Mouse (Mus musculus) c-Kit-positive CD71-positive TER-119-negative erythroid progenitor cells, embryonic 14.5 days (primary cell): ENCODE data around the gene Il1r2.

Experiments
- DNase-seq: peaks from one replicate; pipeline ENCODE4 v3.0.0-alpha.2; 2013; ENCODE audit warnings: low read depth

The Il1r2 gene

DNA sequence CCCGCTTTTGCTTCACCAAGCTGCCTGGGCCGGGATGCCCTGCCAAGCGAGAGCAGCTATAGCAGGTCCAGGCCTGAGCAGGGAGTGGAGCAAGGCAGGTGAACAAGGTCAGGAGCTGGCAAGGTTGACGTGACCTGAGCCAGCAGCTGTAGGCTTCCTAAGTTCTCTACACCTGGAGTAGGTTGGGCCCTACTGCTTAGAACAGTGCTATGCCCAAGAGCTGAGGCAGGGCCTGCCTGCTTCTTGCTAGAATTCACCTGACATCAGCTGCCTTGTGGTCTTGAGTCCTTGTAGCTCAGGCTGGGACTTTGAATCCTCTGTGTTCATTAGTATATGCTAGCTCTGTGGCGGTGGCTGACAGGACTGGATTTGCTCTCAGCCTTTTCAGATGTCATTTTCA lies at the start of gene Il1r2:
Il1r2 (plus strand) TSS at position 301 of the 400 bp plus-strand sequence.
- no peak for DNase-seq

DNA sequence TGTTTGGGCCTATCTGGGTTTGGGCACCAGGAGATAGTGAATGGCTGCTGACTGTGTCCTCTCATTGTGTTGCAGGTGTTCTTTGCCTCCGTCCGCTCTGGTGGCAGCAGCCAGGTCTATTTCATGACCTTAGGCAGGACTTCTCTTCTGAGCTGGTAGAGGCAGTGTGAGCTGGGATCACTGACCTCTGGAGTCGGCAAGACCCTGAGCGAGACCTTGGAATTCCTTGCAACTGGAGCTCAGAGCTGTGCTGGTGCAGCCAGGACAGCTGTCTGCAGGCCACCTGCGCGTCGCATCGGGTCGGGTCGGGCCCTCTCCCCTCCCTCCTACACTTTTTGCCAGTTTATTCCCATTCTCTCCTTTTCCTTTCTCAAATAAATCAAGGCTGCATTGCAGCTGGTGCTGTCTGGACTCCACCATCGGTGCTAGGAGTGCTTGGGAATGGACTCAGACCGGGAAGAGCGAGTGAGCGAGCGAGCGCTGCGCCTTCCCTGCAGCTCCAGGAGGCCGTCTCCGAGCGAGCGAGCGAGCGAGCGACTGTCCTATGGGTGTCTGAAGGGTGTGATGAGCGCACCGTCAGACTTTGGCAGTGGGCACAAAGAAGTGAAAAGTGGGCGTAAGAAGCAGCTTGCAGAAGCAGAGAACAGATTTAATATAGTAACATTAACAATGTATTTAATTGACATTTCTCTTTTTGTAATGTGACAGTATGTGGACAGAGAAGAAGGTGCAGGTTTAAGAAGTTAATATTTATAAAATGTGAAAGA lies 49.1 kb upstream of the Il1r2 start:
- no peak for DNase-seq

DNA sequence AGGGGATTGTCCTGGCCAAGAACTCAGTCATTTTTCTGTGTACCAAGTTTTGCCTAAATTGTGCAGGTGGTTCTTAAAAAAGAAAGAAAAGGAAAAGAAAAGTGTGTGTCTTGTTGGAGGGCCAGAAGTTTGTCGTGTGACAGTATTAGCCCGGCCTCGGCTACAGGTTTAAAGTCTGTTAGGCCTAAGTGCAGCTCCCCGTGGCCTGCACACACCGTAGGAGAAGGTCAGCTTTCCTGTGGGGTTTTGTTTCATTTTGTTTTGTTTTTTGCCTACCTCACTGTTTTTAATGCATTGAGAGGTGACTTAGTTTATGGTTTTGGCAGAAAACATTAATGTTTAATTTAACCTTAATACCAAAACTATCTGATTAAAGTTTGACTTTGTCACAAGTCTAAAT lies 48.5 kb upstream of the Il1r2 start:
- no peak for DNase-seq

DNA sequence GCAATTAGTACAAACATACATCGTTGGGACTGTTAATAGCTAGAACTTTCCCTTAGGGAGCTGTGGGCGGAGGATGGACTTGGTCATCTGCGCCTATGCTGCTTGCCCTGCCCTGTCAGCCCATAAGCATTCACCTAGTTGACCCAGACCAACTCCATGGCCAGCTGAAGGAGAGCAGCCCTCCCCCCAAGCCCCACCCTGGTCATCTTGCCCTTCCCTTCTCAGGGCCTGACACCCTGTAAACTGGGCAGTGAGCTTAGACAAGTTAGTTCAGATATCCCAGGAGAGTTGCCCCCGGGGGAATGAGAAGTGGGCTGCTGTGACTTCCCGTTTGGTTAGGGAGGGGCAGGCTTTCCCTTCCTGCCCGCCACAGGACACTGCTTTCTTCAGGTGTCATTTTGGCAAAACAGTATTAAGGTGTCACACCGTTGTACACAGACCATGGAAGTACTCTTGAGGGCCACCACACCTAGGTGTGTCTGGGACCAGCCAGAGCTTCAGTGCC lies 46.7 kb upstream of the Il1r2 start:
- no peak for DNase-seq

DNA sequence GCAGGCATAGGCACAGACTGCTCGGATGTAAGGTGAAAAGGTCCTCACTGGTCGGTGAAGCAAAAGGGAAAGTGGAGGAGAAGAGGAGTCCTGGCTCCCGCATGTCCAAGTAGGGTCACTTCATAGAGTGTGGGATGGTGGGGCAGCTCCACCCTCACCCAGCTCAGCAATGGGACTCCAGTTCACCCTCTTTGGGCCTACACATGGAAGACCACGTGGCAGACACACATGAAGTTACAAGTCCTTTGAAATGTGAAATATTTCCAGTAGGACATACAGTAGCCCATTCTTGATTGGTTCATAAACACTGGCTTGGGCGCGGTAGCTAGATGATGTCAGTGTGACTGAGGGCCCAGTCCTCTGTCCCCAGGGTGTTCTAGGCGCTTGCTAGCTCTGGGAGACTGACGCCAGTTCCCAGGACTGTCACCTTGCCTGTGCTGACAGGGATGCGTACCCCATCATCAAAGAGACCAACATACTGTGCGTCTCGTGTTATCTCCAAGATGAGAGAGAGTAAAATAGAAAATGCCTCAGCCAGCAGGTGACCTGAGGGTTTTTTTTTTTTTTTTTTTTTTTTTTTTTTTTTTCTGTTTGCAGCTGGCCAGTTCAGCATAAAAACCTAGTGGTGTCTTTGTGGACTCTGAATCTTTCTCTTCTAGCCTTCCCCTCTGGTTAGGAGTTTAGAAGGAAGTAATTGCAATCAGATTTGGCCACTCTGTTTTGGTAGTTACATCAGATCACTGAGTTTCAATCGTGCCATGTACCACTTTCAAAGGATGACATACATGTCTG lies 45.5 kb upstream of the Il1r2 start:
- DNase-seq = no peak

DNA sequence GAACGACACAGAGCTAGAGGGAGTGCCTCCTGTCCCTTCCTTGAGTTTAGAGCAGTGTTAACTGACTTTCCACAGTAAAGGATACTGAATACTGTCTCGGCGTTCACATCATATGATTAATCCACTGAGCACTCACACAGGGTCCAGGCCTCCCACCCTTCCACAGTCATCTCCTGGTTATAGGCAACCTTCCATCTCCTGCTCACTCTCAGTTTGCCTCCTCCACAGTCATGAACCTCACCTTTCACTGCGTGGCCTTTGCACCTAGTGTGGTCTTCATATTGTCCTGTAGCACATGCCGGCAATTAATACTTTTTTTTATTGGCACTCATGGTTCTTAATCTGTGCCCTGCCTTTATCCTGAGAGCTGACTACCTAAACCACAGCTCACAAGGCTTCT lies 44.3 kb upstream of the Il1r2 start:
- no peak for DNase-seq

DNA sequence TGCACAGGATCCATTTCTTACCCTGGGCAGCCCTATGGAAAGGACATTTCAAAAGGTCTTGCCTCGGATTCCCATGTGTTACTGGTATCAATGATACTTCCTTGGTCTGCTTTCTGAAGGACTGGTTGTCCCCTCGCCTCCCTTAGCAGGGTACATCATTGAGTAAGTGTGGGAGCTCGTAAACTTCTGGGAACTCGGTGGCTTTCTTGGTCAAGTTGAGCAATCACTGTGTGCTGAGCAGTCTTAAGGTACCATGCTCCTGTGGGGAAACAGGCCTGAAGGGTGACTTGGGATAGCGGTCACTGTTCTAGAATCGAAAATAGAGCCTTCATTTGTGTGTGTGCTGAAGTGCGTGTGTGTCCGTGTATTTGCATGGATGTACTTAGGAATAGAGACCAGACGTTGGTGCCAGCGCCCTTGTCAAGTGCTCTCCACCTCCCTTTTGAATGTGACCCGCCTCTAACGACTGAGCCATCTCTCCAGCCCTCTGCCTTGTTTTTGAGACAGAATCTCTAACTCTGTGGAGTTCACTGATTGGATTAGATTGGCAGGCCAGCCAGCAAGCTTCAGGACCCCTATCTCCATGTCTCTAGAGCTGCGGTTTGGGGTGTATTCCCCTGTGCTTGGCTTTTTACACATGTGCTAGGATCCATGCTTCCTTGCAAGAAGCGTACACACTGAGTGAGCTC lies 43.4 kb upstream of the Il1r2 start:
- DNase-seq = no peak

DNA sequence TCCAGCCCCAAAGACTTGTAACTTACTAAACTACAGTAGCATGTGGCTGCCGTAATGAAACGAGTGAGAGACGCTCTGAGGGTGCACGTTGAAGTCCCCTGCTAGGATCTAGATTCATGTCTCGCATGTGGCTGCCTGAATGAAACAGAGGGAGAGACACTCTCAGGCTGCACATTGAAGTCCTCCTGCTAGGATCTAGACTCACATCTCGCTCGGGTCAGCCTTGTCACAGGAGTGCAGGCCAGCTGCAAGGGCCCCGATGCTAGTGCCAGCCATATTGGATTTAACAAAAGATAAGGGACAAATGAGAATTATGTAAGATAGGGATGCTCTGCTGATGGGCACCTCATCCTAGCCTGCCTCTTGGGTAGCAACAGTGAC lies 42.9 kb upstream of the Il1r2 start:
- no peak for DNase-seq

DNA sequence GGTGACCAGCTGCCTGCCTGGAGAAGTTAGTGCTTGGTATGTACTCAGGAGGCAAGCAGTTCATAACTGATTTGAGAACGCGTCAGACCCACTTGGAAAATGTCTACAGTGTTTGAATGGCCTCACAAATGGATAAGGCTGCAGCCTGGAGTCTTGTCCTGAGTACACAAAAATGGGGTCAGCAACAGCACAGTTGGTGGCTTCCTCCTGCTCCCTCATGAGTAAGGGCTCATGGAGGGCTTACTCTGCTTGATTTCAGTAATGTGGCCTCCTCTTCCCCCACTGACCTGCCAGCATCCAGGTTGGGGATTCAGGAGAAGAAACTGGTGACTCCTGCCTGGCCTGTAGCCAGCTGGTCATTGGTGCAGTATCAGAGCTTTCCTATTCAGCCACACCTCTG lies 42.3 kb upstream of the Il1r2 start:
- no peak for DNase-seq

DNA sequence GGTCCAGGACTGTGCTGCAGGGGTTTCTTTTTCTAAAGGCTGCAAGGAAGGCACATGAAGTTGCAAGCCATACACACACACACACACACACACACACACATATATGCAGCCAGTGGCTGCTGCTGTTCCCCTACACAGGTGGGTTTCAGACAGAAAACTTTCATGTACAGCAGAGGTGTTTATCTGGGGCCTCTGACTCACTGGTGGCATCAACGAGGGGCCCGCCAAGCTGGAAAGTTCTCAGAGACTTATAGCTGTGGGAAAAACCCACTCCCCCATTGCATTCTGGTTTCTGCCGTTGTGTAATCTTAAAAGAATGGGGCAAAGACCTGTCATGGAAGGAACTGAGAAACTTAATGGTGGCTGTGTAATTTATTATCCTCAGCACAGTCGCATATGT lies 40.6 kb upstream of the Il1r2 start:
- DNase-seq = no peak

DNA sequence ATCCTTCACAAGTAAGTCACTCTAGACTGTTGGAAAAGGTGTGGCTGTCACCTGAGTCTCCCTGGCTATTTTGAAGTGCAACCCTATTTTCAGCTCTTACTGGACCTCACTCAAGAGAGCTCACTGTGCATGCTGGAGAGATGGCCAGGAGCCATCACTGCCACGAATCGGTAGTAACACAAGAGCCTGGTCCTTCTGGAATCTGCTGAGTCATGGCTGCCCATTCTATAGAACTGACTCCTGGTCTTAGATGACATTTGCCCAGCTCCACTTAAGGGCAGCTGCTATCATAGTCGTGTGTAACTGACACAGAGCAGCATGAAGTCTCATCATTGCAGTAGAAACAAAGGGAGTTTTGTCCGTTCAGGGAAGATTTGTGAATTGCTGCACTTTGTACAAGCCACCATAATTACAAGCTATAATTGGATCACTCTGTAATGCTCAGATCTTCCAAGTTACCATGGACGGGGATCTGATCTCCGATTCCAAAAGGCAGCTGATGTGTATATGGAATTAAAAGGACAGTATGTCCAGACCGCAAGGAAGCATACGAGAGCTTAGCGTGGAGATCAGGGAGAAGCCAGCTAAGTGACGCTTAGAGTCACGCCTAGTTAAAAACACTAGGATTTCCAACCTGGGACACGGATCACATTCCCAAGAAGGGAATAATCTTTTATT lies 40.0 kb upstream of the Il1r2 start:
- no peak for DNase-seq

DNA sequence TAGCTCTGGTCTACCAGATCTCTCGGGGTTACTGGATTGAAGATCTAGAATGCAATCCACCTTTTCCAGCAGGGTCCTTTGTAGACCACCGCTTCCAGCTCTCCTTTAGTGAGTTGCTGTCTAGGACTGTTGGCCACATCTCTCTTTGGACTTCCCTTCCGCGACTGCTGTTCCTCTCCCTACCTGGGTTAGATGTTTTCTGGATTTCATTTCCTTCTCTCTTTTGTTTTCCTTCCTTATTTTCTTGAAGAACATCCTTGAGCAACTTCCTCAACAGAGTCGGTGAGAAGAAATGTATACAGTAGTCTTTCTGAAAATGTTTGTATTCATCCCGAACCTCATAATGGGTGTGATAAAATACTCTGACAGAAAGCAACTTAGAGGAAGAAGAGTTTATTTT lies 36.0 kb upstream of the Il1r2 start:
- no peak for DNase-seq

DNA sequence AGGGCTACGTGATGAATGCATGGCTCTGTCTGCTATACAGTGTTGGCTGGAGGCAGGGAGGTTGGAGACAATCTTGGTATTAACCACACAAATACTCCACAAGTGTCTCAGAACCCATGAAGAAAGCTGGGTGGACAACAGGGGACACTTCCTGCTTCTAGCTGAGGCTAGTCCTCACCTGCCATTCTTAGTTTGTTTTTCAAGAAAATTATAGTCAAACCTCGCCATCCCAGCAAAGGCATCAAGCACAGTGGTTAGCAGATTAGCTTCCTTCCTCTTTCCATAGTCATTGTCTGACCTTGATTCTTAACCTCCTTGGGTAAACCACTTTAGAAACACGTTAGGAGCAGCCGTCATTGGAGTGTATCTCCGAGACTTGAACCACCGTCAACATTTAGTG lies 28.2 kb upstream of the Il1r2 start:
- DNase-seq = no peak

DNA sequence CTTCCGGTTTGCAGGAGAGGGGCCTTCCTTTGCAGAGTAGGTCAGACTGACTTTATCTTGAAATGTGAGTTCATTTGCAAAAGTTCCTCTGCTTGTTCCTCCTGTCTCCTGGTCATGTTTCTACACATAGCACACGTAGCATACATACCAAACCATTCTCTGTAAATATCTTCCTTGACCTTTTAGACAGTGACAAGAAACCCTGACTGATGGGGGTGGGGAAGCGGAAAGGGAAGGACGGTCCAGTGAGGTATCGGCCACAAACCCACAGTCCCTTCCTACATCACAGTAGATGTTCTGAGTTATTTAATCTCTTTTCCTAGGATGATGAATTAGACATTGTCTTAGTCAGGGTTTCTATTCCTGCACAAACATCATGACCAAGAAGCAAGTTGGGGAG lies 27.3 kb upstream of the Il1r2 start:
- DNase-seq = no peak

DNA sequence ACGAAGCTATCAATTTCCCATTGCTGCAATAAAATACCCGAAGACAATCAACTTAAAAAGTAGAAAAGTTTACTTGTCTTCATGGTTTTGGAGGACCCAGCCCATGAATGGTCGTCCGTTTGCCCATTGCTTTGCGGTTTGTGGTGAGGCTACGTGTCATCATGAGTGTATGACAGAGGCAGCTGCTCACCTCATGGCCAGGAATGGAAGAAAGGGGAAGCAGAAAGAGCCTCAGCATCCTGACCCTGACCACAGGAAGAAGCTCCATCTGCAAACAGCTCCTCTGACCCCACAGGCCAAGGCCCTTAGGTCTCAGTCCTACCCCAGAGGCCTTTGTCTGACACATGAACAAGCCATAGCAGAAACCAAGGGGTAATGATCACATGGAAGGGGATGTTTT lies 22.7 kb upstream of the Il1r2 start:
- DNase-seq = no peak

DNA sequence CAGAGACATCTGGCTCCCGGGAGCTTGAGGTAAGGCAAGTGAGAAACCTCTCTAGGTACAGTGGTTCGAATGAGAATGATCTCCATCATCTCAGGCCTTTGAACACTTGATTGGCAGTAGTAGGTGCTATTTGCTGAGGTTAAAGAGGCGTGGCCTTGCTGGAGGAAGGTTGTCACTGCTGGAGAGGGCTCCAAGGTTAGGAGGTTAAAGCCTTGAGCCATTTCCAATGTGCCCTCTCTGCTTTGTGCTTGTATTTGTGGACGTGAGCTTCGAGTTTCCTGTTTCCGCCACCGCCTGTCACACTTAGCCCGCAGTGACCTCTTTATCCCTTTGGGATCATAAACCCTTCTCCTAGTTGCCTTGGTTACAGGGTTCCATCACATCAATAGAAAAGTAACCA lies 21.7 kb upstream of the Il1r2 start:
- no peak for DNase-seq

DNA sequence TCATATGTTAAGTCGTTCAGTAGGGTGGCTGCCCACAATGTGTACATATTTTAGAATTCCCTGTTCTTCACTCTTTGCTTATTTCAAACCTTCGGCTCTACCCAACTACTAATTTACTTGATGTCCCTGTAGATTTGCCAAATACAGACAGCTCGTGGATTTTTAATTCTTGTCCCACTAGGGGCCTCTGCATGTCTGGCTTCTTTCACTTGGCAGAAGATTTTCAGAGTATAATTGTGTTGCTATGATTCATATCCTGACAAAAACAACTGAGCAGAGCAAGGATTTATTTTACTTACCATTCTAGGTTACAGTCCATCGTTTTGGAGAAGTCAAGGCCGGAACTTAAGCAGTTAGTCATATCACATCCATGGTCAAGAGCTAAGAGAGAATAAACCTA lies 20.8 kb upstream of the Il1r2 start:
- no peak for DNase-seq

DNA sequence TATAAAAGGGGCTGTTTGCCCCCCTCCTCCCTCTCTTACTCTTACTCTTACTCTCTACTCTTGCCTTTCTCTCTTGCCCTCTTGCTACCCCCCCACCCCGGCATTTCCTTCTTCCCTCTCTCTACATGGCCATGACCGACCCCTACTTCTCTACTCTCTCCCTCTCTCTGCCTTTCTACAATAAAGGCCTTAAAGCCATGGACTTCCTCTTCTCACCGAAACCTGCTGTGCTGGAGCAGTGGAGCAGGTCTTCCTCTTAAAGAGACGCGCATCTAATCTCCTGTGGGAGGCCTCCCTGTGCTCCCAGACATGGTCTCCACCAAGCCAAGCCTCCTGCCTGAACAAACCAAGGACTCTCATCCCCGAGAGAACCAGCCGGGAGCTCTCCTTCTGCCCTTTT lies 18.8 kb upstream of the Il1r2 start:
- no peak for DNase-seq

DNA sequence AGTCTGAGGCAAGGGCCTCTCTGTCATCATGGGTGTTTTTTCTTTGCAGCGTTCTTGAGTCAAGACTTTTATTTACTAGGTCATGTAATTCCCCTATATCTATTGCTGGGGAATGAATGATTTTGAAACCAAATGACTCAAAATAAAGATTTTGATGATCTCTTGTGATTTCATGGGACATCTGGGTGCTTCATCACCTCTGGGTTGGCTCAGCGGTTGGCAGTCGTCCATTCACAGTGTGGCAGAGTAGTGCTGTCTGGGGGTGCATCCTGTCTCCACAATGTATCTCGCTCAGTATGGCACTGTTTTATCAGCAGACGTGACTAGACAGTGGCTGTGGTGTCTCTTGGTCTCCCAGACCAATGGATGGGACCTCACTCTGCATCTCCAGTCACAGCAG lies 17.9 kb upstream of the Il1r2 start:
- DNase-seq = no peak

DNA sequence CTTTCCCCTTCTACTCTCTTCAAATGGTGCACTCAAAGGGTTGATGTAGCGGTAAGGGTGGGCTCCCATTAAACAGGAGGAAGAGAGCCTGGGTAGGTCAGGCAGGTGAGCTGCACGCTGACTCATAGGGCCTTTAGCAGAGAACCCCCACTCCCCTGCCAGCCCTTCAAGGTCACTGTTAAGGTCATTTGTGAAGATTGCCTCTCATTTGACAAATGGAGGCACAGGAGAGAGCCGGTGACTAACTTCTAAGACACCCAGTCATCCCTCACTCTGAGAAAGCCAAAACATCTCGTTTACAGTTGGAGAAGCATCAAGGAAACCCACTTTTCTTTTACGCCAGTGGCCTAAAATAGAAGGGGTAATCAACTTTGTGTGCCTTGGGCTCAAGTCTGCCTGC lies 16.5 kb upstream of the Il1r2 start:
- DNase-seq = no peak

DNA sequence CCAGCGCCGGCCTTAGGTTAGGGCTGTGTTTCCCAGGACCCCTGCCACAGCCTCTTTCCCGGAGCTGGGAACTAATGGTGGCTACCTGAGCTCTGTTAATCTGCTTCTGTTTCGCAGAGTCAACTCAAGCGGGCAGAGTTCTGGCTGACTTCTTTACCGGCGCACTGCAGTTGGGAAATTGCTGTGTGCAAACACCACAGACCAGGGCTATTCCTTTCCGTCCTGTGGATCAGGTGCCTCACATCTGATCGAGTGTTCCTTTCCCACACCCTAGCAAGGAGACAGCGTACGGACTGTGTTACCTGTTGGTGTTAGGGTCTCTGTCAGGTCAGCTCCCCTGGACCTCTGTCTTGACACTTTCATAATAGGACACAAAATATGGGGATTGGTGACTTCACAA lies 15.9 kb upstream of the Il1r2 start:
- no peak for DNase-seq

DNA sequence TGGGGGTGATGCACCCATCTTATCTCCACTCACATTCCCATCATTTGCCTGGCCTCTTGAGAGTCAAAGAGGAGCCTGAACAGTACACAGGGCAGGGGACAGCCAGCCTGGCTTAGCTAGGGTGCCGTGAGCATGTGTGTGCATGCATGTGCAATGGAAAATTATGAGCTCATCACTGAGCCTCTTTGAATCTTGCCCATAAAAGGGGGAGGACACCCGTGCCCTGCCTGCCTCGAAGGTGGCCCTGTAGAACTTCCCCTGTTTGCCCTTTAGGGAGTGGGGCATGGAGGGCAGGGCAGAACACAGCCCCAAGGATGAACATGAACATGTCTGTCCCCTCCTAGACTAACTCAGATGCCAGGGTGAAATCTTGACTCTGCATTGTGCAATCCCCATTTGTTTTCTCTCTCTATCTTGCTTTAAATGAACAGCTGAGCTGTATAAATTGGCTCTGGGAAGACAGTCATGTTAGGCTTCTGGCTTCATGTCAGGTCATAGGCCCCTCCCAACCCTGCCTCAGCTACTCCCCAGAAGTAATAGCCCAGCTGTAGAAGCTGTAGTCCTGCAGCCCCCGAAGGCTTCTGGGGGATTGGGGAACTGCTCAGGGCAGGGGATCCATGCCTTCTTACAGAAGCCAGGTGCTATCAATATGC lies 14.6 kb upstream of the Il1r2 start:
- no peak for DNase-seq
